Mouse (Mus musculus): ENCODE measurements around the gene Tti1.
A peak's percentile ranks its signal among the peaks of the same experiment; 100 is the strongest.
"Not testable (repeated sequence)": the region's sequence is repeated elsewhere in the genome, so short reads cannot be mapped to it uniquely, and the experiment has no call there.

The Tti1 gene

GRCm38 (mm10) chr2:158028354-158028863, at the start of gene Tti1, which contains the start of gene Rprd1b:
Tti1 (minus strand) TSS chr2:158028433.
Rprd1b (plus strand) TSS chr2:158028497.
- DNase-seq (ENCODE audit: low spot score in 2 of 2), result peak; percentile 89 to 91

GRCm38 (mm10) chr2:158077981-158078380, 49.7 kb upstream of the Tti1 start:
- DNase-seq (ENCODE audit: low spot score in 2 of 2), result no peak

GRCm38 (mm10) chr2:158076690-158077089, 48.5 kb upstream of the Tti1 start:
- no peak for DNase-seq (ENCODE audit: low spot score in 2 of 2)

GRCm38 (mm10) chr2:158074835-158075234, 46.6 kb upstream of the Tti1 start:
- DNase-seq (ENCODE audit: low spot score in 2 of 2), result no peak

GRCm38 (mm10) chr2:158071633-158071995, 43.4 kb upstream of the Tti1 start:
- no peak for DNase-seq (ENCODE audit: low spot score in 2 of 2)

GRCm38 (mm10) chr2:158070885-158071632, 42.8 kb upstream of the Tti1 start:
- DNase-seq (ENCODE audit: low spot score in 2 of 2), result no peak

- no peak for DNase-seq (ENCODE audit: low spot score in 2 of 2)
These were observed 40.3 kb upstream of the Tti1 start for GRCm38 (mm10) chr2:158068444-158068971.

GRCm38 (mm10) chr2:158067260-158067824, 39.1 kb upstream of the Tti1 start:
- DNase-seq (ENCODE audit: low spot score in 2 of 2), result no peak

- no peak for DNase-seq (ENCODE audit: low spot score in 2 of 2)
These were observed 38.2 kb upstream of the Tti1 start for GRCm38 (mm10) chr2:158066456-158066855.

GRCm38 (mm10) chr2:158065064-158065463, 36.8 kb upstream of the Tti1 start:
- DNase-seq (ENCODE audit: low spot score in 2 of 2), result no peak

GRCm38 (mm10) chr2:158064571-158065048, 36.4 kb upstream of the Tti1 start:
- DNase-seq (ENCODE audit: low spot score in 2 of 2), result no peak

- no peak for DNase-seq (ENCODE audit: low spot score in 2 of 2)
These were observed 34.8 kb upstream of the Tti1 start for GRCm38 (mm10) chr2:158063036-158063435.

GRCm38 (mm10) chr2:158059666-158060105, 31.5 kb upstream of the Tti1 start:
- DNase-seq (ENCODE audit: low spot score in 2 of 2), result no peak

GRCm38 (mm10) chr2:158058534-158058933, 30.3 kb upstream of the Tti1 start:
- no peak for DNase-seq (ENCODE audit: low spot score in 2 of 2)

GRCm38 (mm10) chr2:158057030-158057429, 28.8 kb upstream of the Tti1 start:
- DNase-seq (ENCODE audit: low spot score in 2 of 2), result no peak

GRCm38 (mm10) chr2:158055383-158055782, 27.1 kb upstream of the Tti1 start:
- not testable (repeated sequence) for DNase-seq (ENCODE audit: low spot score in 2 of 2)

GRCm38 (mm10) chr2:158054596-158054995, 26.4 kb upstream of the Tti1 start:
- no peak for DNase-seq (ENCODE audit: low spot score in 2 of 2)

- DNase-seq (ENCODE audit: low spot score in 2 of 2), result no peak
These were observed 21.9 kb upstream of the Tti1 start for GRCm38 (mm10) chr2:158050116-158050515.

- no peak for DNase-seq (ENCODE audit: low spot score in 2 of 2)
These were observed 20.5 kb upstream of the Tti1 start for GRCm38 (mm10) chr2:158048718-158049117.

- peak; percentile 13 to 56 for DNase-seq (ENCODE audit: low spot score in 2 of 2)
These were observed 19.7 kb upstream of the Tti1 start for GRCm38 (mm10) chr2:158047903-158048302.

GRCm38 (mm10) chr2:158046186-158046585, 18.0 kb upstream of the Tti1 start:
- DNase-seq (ENCODE audit: low spot score in 2 of 2), result no peak

GRCm38 (mm10) chr2:158043504-158043903, 15.3 kb upstream of the Tti1 start:
- DNase-seq (ENCODE audit: low spot score in 2 of 2), result no peak

- no peak for DNase-seq (ENCODE audit: low spot score in 2 of 2)
These were observed 12.2 kb upstream of the Tti1 start for GRCm38 (mm10) chr2:158040396-158040795.

Measured in natural killer cell, adult 2 months (primary cell).